In genomic region chr6:38778887-38779286, GRCm38 (mm10) we compare ENCODE assay signal across 20 mouse cellular contexts.
DNase-seq lines count a peak whose midpoint lies in the region; ATAC-seq and TF ChIP-seq lines count a peak whose summit lies in the region.
"Had no signal": no experiment of that assay in that cellular context is flagged by ENCODE, and none has a peak within 500 bp of the region (broad histone marks: within the 10 kb centered on the region; RNA-seq: fewer than 3 reads in every experiment).

No protein-coding gene starts in this region.

- peak; percentile 39 for DNase-seq in heart, adult 11 months
- DNase-seq in heart, postnatal 14 days, result no peak
- no peak for DNase-seq in lung, postnatal 0 days (ENCODE audit: low spot score)
- DNase-seq in lung, postnatal 36 days, result no peak
- peak; percentile 2 for DNase-seq in stomach, postnatal 0 days (ENCODE audit: low spot score)
- DNase-seq in embryo, embryonic 10.5 days (ENCODE audit: low spot score), result no peak
- no peak for DNase-seq in cerebellum, adult 2 months
- DNase-seq: cerebellum, adult 9-11 months; forebrain, postnatal 0 days; gastrocnemius, adult 2 months; kidney, adult 9 months; kidney, postnatal 4 days; lung, adult 2 months; retina, postnatal 1 day; spleen, adult 18-20 months; thymus, postnatal 36 days had no signal

- no peak overlapping the region for H3K4me3 ChIP-seq in lung, postnatal 0 days (ENCODE audit: low read depth, low read length)
- no peak overlapping the region for H3K4me3 ChIP-seq in liver, embryonic 12.5 days
- no peak overlapping the region for H3K4me3 ChIP-seq in stomach, postnatal 0 days (ENCODE audit: low read depth, low read length)
- no peak overlapping the region for H3K4me3 ChIP-seq in cerebellum, adult 2 months (replicated peaks; ENCODE audit: insufficient read depth, low read depth, low read length)
- H3K4me3 ChIP-seq: gastrocnemius, adult 2 months; megakaryocyte, embryonic 14.5 days had no signal

- no peaks in the 10 kb centered on the region for H3K9me3 ChIP-seq in lung, postnatal 0 days (ENCODE audit: low read length)
- no peaks in the 10 kb centered on the region for H3K9me3 ChIP-seq in liver, embryonic 12.5 days (replicated peaks)
- no peaks in the 10 kb centered on the region for H3K9me3 ChIP-seq in stomach, postnatal 0 days (ENCODE audit: control insufficient read depth, low read length)
- H3K9me3 ChIP-seq: megakaryocyte, embryonic 14.5 days had no signal

- H3K36me3 ChIP-seq in lung, postnatal 0 days (ENCODE audit: insufficient read depth, low read length), result no peaks in the 10 kb centered on the region
- peaks cover 21% of the 10 kb centered on the region for H3K36me3 ChIP-seq in liver, embryonic 12.5 days
- no peaks in the 10 kb centered on the region for H3K36me3 ChIP-seq in stomach, postnatal 0 days (ENCODE audit: control insufficient read depth, insufficient read depth, low read length)

- no peak overlapping the region for H3K4me2 ChIP-seq in lung, postnatal 0 days (replicated peaks; ENCODE audit: low read depth, low read length)
- peak overlapping the region; percentile 54 for H3K4me2 ChIP-seq in liver, embryonic 12.5 days
- H3K4me2 ChIP-seq in stomach, postnatal 0 days (replicated peaks; ENCODE audit: low read depth), result no peak overlapping the region
- H3K4me2 ChIP-seq: hindbrain, embryonic 14.5 days had no signal

- peaks cover 2% of the 10 kb centered on the region; the same call in 1 of the 2 replicates for H3K4me1 ChIP-seq in lung, postnatal 0 days (ENCODE audit: insufficient read depth, low read depth, low read length)
- peaks cover 50% of the 10 kb centered on the region for H3K4me1 ChIP-seq in liver, embryonic 12.5 days
- H3K4me1 ChIP-seq in stomach, postnatal 0 days (replicated peaks; ENCODE audit: control insufficient read depth, insufficient read depth), result no peaks in the 10 kb centered on the region
- no peaks in the 10 kb centered on the region for H3K4me1 ChIP-seq in cerebellum, adult 2 months (ENCODE audit: control insufficient read depth, insufficient read depth, low read length)

- no peaks in the 10 kb centered on the region for H3K27me3 ChIP-seq in lung, postnatal 0 days (replicated peaks; ENCODE audit: insufficient read depth, low read length)
- no peaks in the 10 kb centered on the region for H3K27me3 ChIP-seq in liver, embryonic 12.5 days (replicated peaks)
- no peaks in the 10 kb centered on the region for H3K27me3 ChIP-seq in stomach, postnatal 0 days (ENCODE audit: control insufficient read depth, insufficient read depth, low read length)
- no peaks in the 10 kb centered on the region for H3K27me3 ChIP-seq in cerebellum, adult 2 months (ENCODE audit: control insufficient read depth, insufficient read depth, low read length)
- H3K27me3 ChIP-seq: CH12.LX; megakaryocyte, embryonic 14.5 days had no signal

- peak; percentile 71 for TF ChIP-seq EP300 in lung, postnatal 0 days (IDR thresholded peaks at IDR 0.05)
- TF ChIP-seq EP300 in stomach, postnatal 0 days (optimal IDR thresholded peaks at IDR 0.05), result no peak

- ATAC-seq in lung, postnatal 0 days, result peak; percentile 56
- peak; percentile 95 for ATAC-seq in liver, embryonic 12.5 days
- no peak for ATAC-seq in stomach, postnatal 0 days (ENCODE audit: low FRiP score, low TSS enrichment)
- ATAC-seq: forebrain, postnatal 0 days had no signal

- intact Hi-C loops in heart, postnatal 14 days (cut with DNase I), result no loop called here

- no peak overlapping the region for H3K27ac ChIP-seq in lung, postnatal 0 days (ENCODE audit: low read length)
- H3K27ac ChIP-seq in liver, embryonic 12.5 days, result peak overlapping the region; percentile 78
- H3K27ac ChIP-seq in stomach, postnatal 0 days (replicated peaks), result 0 out of 2 replicates have a peak overlapping the region, but pooled peaks have one; percentile 3
- no peak overlapping the region for H3K27ac ChIP-seq in cerebellum, adult 2 months (ENCODE audit: insufficient read depth, low read length)
- H3K27ac ChIP-seq: gastrocnemius, adult 2 months; hindbrain, embryonic 14.5 days had no signal

- no peak for TF ChIP-seq POLR2A in cerebellum, adult 2 months (IDR thresholded peaks at IDR 0.05; ENCODE audit: borderline replicate concordance, insufficient read depth, low read length)

- TF ChIP-seq CTCF in lung, postnatal 0 days (IDR thresholded peaks at IDR 0.05), result no peak
- no peak for TF ChIP-seq CTCF in stomach, postnatal 0 days (IDR thresholded peaks at IDR 0.05; ENCODE audit: low read depth)
- TF ChIP-seq CTCF in cerebellum, adult 2 months (IDR thresholded peaks at IDR 0.05; ENCODE audit: borderline replicate concordance, insufficient read depth, low read depth, low read length), result no peak

- H3K9ac ChIP-seq in lung, postnatal 0 days (replicated peaks; ENCODE audit: low read depth), result no peak overlapping the region
- H3K9ac ChIP-seq in liver, embryonic 12.5 days, result peak overlapping the region; percentile 53
- H3K9ac ChIP-seq in stomach, postnatal 0 days (ENCODE audit: low read length), result no peak overlapping the region
- H3K9ac ChIP-seq: forebrain, postnatal 0 days; hindbrain, embryonic 14.5 days had no signal

Comparison
In these comparisons a context has a peak if more than half of its experiments do, and no peak if none do; other contexts are left out.
1. DNase-seq: peak in heart, adult 11 months (single experiment) and stomach, postnatal 0 days (single experiment); none in heart, postnatal 14 days (0 of 2), lung, postnatal 0 days (single experiment), lung, postnatal 36 days (single experiment), embryo, embryonic 10.5 days (single experiment) and cerebellum, adult 2 months (0 of 2).
2. H3K27ac ChIP-seq: peak in liver, embryonic 12.5 days (single experiment) and stomach, postnatal 0 days (single experiment); none in lung, postnatal 0 days (single experiment) and cerebellum, adult 2 months (single experiment).